17 mouse cellular contexts compared by ENCODE assay signal in genomic region chr13:59533331-59533730, GRCm38 (mm10).
"Had no signal": no experiment of that assay in that cellular context is flagged by ENCODE, and none has a peak within 500 bp of the region (broad histone marks: within the 10 kb centered on the region; RNA-seq: fewer than 3 reads in every experiment).

No protein-coding gene starts in this region.

- DNase-seq: lung, embryonic 14.5 days; lung, postnatal 10 days; lung, postnatal 4 days; midbrain, embryonic 14.5 days; retina, postnatal 1 day; right cerebral cortex, adult 18-20 months; right cerebral cortex, postnatal 25 days; right cerebral cortex, postnatal 4 days; spleen, adult 18-20 months; thymus, adult 18-20 months; thymus, postnatal 14 days; thymus, postnatal 36 days had no signal

- H3K27ac ChIP-seq: midbrain, embryonic 10.5 days; midbrain, embryonic 12.5 days; neural tube, embryonic 13.5 days; neural tube, embryonic 15.5 days had no signal

- H3K4me3 ChIP-seq: midbrain, embryonic 10.5 days; midbrain, embryonic 12.5 days; myocyte; neural tube, embryonic 13.5 days; neural tube, embryonic 15.5 days had no signal
